Mouse (Mus musculus): ENCODE measurements at regions not wholly inside any gene's neighbourhood (a gene's known extent, or its start where the extent isn't known, plus 50 kb on each side); places are given as distances from the start of the nearest gene placed in this dataset.
A peak's percentile ranks its signal among the peaks of the same experiment; 100 is the strongest.
"Not testable (repeated sequence)": the region's sequence is repeated elsewhere in the genome, so short reads cannot be mapped to it uniquely, and the experiment has no call there.

- DNase-seq = no peak
Observed at GRCm38 (mm10) chr9:83728428-83728827, 77.6 kb downstream of the Elovl4 start.

DNA sequence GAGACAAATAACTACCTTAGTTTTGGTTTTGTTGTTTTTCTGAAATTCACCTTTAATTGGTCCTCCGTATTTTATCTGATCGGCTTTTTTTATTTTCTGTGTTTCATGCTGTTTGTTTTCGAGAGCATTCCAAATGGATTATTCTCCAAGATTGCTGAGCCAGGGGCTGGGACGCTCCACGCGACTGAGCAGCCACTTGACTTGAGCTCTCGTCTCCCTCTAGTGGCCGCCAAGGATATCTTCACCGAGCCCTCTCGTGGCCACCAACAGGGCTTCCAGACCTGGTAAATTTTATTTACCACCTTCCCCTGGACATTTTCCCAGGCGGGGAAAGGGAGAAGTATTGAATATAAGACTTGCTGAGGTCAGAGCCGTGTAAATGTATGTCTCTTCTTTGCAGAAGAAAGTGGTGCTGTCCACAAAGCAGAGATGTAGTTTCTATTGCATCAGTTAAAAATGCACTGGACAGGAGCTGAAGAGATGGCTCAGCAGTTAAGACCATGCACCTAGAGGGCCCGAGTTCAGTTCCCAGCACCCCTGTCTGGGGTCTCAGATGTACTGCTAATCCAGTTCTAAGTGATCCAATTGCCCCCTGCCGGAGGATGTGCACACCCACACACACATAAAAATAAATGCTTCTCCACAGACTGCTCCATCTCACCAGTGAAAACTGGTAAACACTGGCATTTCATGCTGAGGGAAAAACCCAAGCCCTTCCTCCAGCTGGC, 78.5 kb downstream of the Elovl4 start:
- peak; percentile 28 for DNase-seq

DNA sequence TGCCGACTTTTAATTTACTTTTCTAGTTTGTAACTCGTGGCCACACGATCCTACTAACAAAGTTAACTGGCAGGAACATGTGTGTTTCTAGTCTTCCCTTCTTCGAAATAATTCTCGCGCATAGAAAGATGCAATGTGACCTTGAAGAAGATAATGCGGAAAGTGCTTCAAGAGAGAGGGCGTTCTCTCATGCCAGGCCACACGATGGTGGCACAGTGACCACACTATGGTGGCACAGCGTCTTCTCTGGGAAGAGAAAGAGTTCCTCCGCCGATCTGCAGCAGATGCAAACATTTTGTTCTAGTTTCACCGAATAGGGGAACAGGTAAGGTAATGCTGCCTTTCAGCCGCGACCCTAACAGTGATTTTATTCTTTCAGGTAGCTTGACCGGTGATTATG, 79.1 kb downstream of the Elovl4 start:
- DNase-seq = no peak

GRCm38 (mm10) chr9:83726105-83726504, 80.0 kb downstream of the Elovl4 start:
- no peak for DNase-seq

- no peak for DNase-seq
Observed at GRCm38 (mm10) chr9:83725545-83725944, 80.5 kb downstream of the Elovl4 start.

GRCm38 (mm10) chr9:83720982-83721381, 85.1 kb downstream of the Elovl4 start:
- no peak for DNase-seq

DNA sequence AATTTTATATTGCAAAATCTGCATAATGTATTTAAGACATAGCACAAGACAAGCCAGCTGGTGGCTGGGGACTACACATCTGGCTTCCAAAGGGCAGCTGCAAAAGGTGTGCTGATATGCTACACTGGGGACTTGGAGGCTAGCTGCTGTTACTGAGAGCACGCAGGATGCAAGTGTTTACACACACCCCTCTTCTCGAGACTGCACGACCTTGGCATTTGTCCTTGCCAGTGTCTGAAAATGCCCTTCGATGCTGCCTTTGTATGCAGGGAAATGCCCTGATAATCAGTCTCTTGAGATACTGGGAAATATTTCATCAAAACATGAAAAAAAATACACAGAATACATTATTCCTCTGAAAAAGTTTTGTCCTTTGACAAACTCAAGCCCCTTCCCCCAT, 86.3 kb downstream of the Elovl4 start:
- DNase-seq = no peak

GRCm38 (mm10) chr9:83718084-83718483, 88.0 kb downstream of the Elovl4 start:
- not testable (repeated sequence) for DNase-seq

DNA sequence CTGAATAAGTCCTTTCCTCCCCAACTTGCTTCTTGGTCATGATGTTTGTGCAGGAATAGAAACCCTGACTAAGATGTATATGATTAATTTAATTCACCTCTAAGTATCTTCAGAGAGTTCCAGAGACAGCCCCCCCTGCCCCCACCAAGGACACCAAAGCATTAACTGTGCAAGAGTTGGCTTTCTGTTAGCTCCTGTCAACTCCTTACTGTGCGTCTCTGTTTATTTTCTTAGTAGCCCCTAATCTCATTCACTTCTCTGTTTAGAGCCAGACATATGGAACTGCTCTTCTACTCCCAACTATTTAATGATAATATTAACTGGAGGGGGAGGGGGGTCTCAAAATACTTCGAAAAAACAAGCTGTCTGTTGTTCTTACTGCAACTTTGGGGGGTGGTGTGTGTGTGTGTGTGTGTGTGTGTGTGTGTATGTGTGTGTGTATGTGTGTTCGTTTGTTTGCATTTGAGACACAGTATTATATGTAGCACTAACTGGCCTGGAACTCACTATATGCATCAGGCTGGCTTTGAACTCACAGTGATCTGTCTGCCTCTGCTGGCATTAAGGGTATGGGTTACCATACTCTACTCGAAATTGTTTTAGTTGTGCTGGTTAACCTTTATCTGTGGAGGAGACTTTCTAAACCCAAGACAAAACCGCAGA, 89.8 kb downstream of the Elovl4 start:
- DNase-seq = no peak

- no peak for DNase-seq
Observed at GRCm38 (mm10) chr9:83707361-83707760, 98.7 kb downstream of the Elovl4 start.

DNA sequence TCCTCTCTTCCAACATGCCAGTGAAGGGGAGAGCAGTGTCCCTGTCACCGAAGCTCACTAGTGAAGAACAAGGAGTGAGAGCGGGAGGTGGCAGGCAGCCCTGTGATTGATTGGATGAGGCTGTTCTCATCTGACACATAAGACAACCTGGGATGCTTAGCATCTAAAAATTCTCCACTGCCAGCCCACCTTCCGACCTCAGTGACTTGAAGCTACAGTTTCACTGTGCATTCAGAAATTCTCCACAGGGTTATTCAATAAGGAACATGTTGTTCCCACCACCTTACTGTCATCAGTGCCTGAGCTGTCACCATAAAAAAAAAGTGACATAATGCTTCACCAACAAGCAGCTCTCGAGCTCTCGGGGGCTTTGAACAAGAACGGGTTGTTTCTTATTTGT, 100.0 kb downstream of the Elovl4 start:
- no peak for DNase-seq

GRCm38 (mm10) chr9:83704186-83704585, 101.9 kb downstream of the Elovl4 start:
- no peak for DNase-seq

- no peak for DNase-seq
Observed at GRCm38 (mm10) chr9:83700916-83701315, 105.2 kb downstream of the Elovl4 start.

GRCm38 (mm10) chr9:83700056-83700455, 106.0 kb downstream of the Elovl4 start:
- no peak for DNase-seq

DNA sequence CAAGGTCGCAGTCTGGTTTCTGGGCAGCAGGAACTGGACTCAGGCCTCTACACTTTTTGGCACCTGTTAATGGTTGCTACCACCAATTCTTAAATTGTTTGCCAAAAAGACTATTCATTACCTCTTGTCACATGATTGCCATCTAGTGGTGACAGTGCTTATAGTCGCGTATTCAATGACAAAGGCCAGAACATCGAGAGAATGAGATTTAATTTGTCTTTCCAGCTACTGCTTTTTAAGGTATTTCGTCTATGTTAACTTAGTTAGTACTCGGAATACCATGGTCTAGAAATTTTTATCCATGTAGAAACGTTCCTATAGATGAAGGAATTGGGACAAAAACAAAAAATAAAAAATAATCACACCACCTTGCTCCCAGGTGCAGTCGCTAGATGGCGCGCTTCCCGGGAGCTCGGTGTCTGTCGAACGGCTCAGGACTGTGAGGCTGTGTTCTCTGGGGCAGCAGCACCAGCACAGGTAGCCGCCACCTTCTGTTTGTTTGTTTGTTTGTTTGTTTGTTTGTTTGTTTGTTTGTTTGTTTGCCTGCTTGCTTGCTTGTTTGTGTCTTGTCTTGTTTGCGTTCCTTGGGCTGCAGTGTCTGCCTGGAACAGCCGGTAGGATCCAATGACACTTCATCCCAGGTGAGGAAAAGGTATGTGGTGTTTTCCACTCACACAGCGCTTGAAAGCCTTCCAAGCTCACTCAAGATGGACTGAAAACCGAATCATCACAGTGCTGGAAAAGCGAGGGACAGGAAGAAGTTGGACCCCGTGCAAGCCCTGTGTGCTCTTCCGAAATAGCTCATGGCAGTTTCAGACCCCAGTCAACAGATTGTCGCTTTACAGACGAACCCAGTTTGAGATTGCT, 114.5 kb downstream of the Elovl4 start:
- DNase-seq = no peak
